Mouse (Mus musculus): Measurements from ENCODE around the gene Foxj1. TPM values are rescaled to one million over a fixed set of nuclear protein-coding genes. Genes with fewer than 3 reads are reported as not detected.

The Foxj1 gene
- 0.47 and 0.99 TPM in 2 replicates for polyA plus RNA-seq (2012; ENCODE audit: low replicate concordance)

DNA sequence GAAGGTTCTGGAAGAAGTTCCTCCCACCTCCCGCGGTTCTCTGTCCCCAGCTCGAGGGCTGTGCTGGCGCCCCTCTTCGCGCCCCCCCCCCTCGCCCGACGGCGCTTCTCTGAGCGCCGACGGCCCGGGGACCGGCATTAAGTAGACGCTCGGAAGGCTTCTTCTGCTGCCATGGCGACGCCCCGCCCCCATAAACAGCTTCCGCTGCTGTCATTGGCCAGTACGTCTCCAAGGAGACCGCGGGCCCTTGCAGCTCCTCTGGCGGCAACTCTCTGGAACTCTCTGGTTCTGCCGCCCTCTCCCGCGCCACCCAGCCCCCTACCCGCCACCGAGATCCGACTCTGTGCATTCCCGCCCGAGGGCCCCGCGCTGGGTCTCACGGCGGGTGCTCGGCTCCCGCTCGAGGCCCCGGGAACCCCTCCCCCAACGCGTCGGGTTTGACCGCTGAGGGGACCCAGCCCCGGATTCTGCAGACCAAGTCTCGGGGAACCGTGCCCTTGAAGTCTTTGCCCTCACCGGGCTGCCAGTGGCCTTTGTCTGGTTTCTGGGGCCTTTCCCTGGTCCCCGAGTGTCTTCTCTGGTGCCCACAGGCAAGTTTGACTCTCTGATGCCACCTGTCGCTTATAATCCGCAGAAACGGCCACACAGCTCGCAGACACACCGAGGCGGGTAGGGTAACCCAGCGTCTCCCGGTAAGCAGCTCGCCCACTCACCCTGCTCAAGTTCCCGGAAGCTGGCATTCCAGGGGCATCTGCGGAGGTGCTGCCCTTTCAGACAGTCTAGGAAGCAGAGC is at the start of gene Foxj1:
Gene Foxj1 (minus strand): TSS at position 156 of the 793 bp plus-strand sequence.

GRCm38 (mm10) chr11:116307019-116307725 is 28.0 kb downstream of the Foxj1 start, which contains the start of gene Exoc7:
Gene Exoc7, minus strand, starts transcription at chr11:116307233.

GRCm38 (mm10) chr11:116280751-116281663 is 54.2 kb downstream of the Foxj1 start, which contains the start of gene Galr2:
Gene Galr2, plus strand, starts transcription at chr11:116280939.

Other genes starting within 250 kb of the Foxj1 start
- gene Wbp2, start 248.4 kb downstream of the Foxj1 start, polyA plus RNA-seq (2012; ENCODE audit: low replicate concordance): 508 and 688 TPM in 2 replicates
- gene Trim47, start 208.2 kb downstream of the Foxj1 start, polyA plus RNA-seq (2012; ENCODE audit: low replicate concordance): 5.8 and 8.8 TPM in 2 replicates
- gene Trim65, start 204.3 kb downstream of the Foxj1 start, polyA plus RNA-seq (2012; ENCODE audit: low replicate concordance): 10.8 and 13.2 TPM in 2 replicates
- gene Mrpl38, start 196.5 kb downstream of the Foxj1 start, polyA plus RNA-seq (2012; ENCODE audit: low replicate concordance): 62.8 and 112 TPM in 2 replicates
- 14.2 and 19.6 TPM in 2 replicates for gene Fbf1, start 167.2 kb downstream of the Foxj1 start, polyA plus RNA-seq (2012; ENCODE audit: low replicate concordance)
- gene Ten1, start 136.5 kb downstream of the Foxj1 start, polyA plus RNA-seq (2012; ENCODE audit: low replicate concordance): 97.8 and 110 TPM in 2 replicates
- gene Acox1, start 136.4 kb downstream of the Foxj1 start, polyA plus RNA-seq (2012; ENCODE audit: low replicate concordance): 2.6 and 2.8 TPM in 2 replicates
- 0.19 and 0.62 TPM in 2 replicates for gene Evpl, start 97.3 kb downstream of the Foxj1 start, polyA plus RNA-seq (2012; ENCODE audit: low replicate concordance)
- gene Srp68, start 61.2 kb downstream of the Foxj1 start, polyA plus RNA-seq (2012; ENCODE audit: low replicate concordance): 17.7 and 20.3 TPM in 2 replicates
- gene Galr2, start 54.5 kb downstream of the Foxj1 start, polyA plus RNA-seq (2012; ENCODE audit: low replicate concordance): not detected in 2 replicates
- 16.1 and 18.5 TPM in 2 replicates for gene Exoc7, start 28.2 kb downstream of the Foxj1 start, polyA plus RNA-seq (2012; ENCODE audit: low replicate concordance)
- 10.1 and 26.1 TPM in 2 replicates for gene Rnf157, start 77.6 kb upstream of the Foxj1 start, polyA plus RNA-seq (2012; ENCODE audit: low replicate concordance)
- gene Ubald2, start 98.7 kb upstream of the Foxj1 start, polyA plus RNA-seq (2012; ENCODE audit: low replicate concordance): 297 and 674 TPM in 2 replicates
- not detected in 2 replicates for gene Qrich2, start 130.8 kb upstream of the Foxj1 start, polyA plus RNA-seq (2012; ENCODE audit: low replicate concordance)
- 44.6 and 120 TPM in 2 replicates for gene Prpsap1, start 158.8 kb upstream of the Foxj1 start, polyA plus RNA-seq (2012; ENCODE audit: low replicate concordance)
- 5.9 and 27.5 TPM in 2 replicates for gene Sphk1, start 195.5 kb upstream of the Foxj1 start, polyA plus RNA-seq (2012; ENCODE audit: low replicate concordance)
- 33.5 and 64.3 TPM in 2 replicates for gene Ube2o, start 246.0 kb upstream of the Foxj1 start, polyA plus RNA-seq (2012; ENCODE audit: low replicate concordance)

All from hematopoietic multipotent progenitor cell, adult 10-12 weeks (in vitro differentiated cells).